ENCODE assay signal across 8 mouse cellular contexts in the genomic region with DNA sequence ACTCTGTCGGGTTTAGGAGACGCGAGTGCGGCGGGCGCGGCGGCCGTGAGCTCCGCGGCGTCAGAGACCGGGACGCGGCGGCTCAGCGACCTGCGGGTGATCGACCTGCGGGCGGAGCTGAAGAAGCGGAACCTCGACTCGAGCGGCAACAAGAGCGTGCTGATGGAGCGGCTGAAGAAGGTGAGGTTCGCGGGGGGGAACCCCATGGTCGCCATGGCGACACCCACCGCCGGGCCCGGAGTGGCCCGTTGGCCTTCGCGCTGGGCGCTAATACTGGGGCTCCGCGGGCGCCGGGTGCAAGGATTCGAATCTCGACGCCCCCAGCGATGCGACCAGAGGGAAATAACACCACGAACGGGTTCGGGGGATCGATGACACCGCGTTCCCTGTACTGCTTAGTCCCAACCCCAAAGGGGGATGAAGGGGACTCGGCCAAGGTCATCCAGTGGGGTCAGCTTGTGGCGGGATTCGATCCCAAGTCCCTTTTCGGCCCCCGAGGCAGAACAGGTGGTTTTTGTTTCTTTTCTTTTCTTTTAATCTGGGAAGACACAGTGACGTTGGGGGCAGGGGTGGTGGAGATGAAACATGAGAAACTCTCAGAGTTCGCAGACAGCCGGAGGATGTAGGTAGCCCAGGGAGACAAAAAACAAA. TPM values are rescaled to one million over a fixed set of nuclear protein-coding genes. Genes with fewer than 3 reads are reported as not detected.
DNase-seq lines count a peak whose midpoint lies in the region; ATAC-seq and TF ChIP-seq lines count a peak whose summit lies in the region.

No protein-coding gene starts in this region.

- TF ChIP-seq POLR2A in thymus, adult 2 months (IDR thresholded peaks at IDR 0.05; ENCODE audit: control insufficient read depth, extremely low read depth, insufficient read depth, low read length, poor library complexity), result no peak

- H3K4me3 ChIP-seq in thymus, adult 2 months (ENCODE audit: control insufficient read depth, insufficient read depth, low read length), result peak overlapping the region; percentile 62
- H3K4me3 ChIP-seq in kidney, embryonic 15.5 days (replicated peaks), result peak overlapping the region; percentile 82

- peak; percentile 12 for ATAC-seq in kidney, embryonic 15.5 days (replicated peaks; ENCODE audit: low FRiP score)

- peak overlapping the region; percentile 41 for H3K27ac ChIP-seq in thymus, adult 2 months (ENCODE audit: control insufficient read depth, insufficient read depth, low read length)
- H3K27ac ChIP-seq in kidney, embryonic 15.5 days, result peak overlapping the region; percentile 95

- WGBS in thymus, adult 2 months, result under 1% methylated on average over 61 of the region's 61 CpGs
- WGBS in kidney, embryonic 15.5 days, result under 1% methylated on average over 61 of the region's 61 CpGs

- peak overlapping the region; percentile 76 for H3K4me2 ChIP-seq in kidney, embryonic 15.5 days

- peaks cover 32% of the 10 kb centered on the region for H3K36me3 ChIP-seq in thymus, adult 2 months (ENCODE audit: control insufficient read depth, insufficient read depth, low read length)
- H3K36me3 ChIP-seq in kidney, embryonic 15.5 days, result peaks cover 68% of the 10 kb centered on the region

- no peak for TF ChIP-seq CTCF in thymus, adult 2 months (IDR thresholded peaks at IDR 0.05; ENCODE audit: borderline replicate concordance, control insufficient read depth, extremely low read depth, insufficient read depth, low read length, poor library complexity)

- no peak for DNase-seq in thymus, adult 2 months
- DNase-seq in thymus, postnatal 4 days, result no peak
- DNase-seq in c-Kit-positive CD71-positive TER-119-positive erythroid progenitor cells, embryonic 14.5 days (ENCODE audit: low spot score), result peak; percentile 25
- DNase-seq in gastrocnemius, postnatal 25 days, result peak; percentile 50
- DNase-seq in lung, postnatal 25 days (ENCODE audit: low spot score), result peak; percentile 36
- DNase-seq in ovary, postnatal 14 days (ENCODE audit: low spot score), result peak; percentile 45
- no peak for DNase-seq in retina, embryonic 14.5 days (ENCODE audit: low spot score)

- H3K4me1 ChIP-seq in thymus, adult 2 months (replicated peaks; ENCODE audit: control insufficient read depth, insufficient read depth, low read length), result peaks cover 25% of the 10 kb centered on the region
- peaks cover 50% of the 10 kb centered on the region for H3K4me1 ChIP-seq in kidney, embryonic 15.5 days

- peak overlapping the region; percentile 91 for H3K9ac ChIP-seq in kidney, embryonic 15.5 days

- H3K9me3 ChIP-seq in kidney, embryonic 15.5 days (replicated peaks), result no peaks in the 10 kb centered on the region

- no peaks in the 10 kb centered on the region for H3K27me3 ChIP-seq in thymus, adult 2 months (ENCODE audit: control insufficient read depth, insufficient read depth, low read length)
- no peaks in the 10 kb centered on the region for H3K27me3 ChIP-seq in kidney, embryonic 15.5 days

RNA-seq across cellular contexts. Expression of a gene that starts 0.7 kb away (rescaled TPM):
- polyA plus RNA-seq in thymus, adult 2 months (2012; rRNA removed), result 196 and 222 TPM in 2 replicates
- 10 to 100 TPM; 36.8 to 43.8 TPM for total RNA-seq in gastrocnemius, postnatal 25 days (2021)
- 109 and 125 TPM in 2 replicates for polyA plus RNA-seq in kidney, embryonic 15.5 days (2015; fragmentation: Nextera tagmentation; extraction: Ambion mirVana)

RNA-seq across cellular contexts. Expression of a gene that starts 0.9 kb away (rescaled TPM):
- polyA plus RNA-seq in thymus, adult 2 months (2012; rRNA removed), result 196 and 199 TPM in 2 replicates
- total RNA-seq in gastrocnemius, postnatal 25 days (2021), result 10 to 100 TPM; 29.7 to 35.6 TPM
- polyA plus RNA-seq in kidney, embryonic 15.5 days (2015; fragmentation: Nextera tagmentation; extraction: Ambion mirVana), result 89.5 and 92.4 TPM in 2 replicates

RNA-seq across cellular contexts. Expression of a gene that starts 24.3 kb away (rescaled TPM):
- polyA plus RNA-seq in thymus, adult 2 months (2012; rRNA removed), result 117 and 145 TPM in 2 replicates
- total RNA-seq in gastrocnemius, postnatal 25 days (2021), result 100 to 1,000 TPM; 147 to 152 TPM
- polyA plus RNA-seq in kidney, embryonic 15.5 days (2015; fragmentation: Nextera tagmentation; extraction: Ambion mirVana), result 239 and 249 TPM in 2 replicates

RNA-seq across cellular contexts. Expression of a gene that starts 27.9 kb away (rescaled TPM):
- polyA plus RNA-seq in thymus, adult 2 months (2012; rRNA removed), result 3,463 and 3,864 TPM in 2 replicates
- total RNA-seq in gastrocnemius, postnatal 25 days (2021), result 100 to 1,000 TPM; 502 to 523 TPM
- polyA plus RNA-seq in kidney, embryonic 15.5 days (2015; fragmentation: Nextera tagmentation; extraction: Ambion mirVana), result 1,888 and 2,013 TPM in 2 replicates

RNA-seq across cellular contexts. Expression of a gene that starts 31.1 kb away (rescaled TPM):
- 10.6 and 13.1 TPM in 2 replicates for polyA plus RNA-seq in thymus, adult 2 months (2012; rRNA removed)
- under 1 TPM; 0.43 to 0.78 TPM for total RNA-seq in gastrocnemius, postnatal 25 days (2021)
- polyA plus RNA-seq in kidney, embryonic 15.5 days (2015; fragmentation: Nextera tagmentation; extraction: Ambion mirVana), result 1.2 and 1.4 TPM in 2 replicates

Comparison
In these comparisons a context has a peak if more than half of its experiments do, and no peak if none do; other contexts are left out.
1. DNase-seq: peak in c-Kit-positive CD71-positive TER-119-positive erythroid progenitor cells, embryonic 14.5 days (single experiment), gastrocnemius, postnatal 25 days (single experiment), lung, postnatal 25 days (single experiment) and ovary, postnatal 14 days (single experiment); none in thymus, adult 2 months (single experiment), thymus, postnatal 4 days (single experiment) and retina, embryonic 14.5 days (single experiment).